Mouse (Mus musculus) erythroblast, embryonic 14.5 days (primary cell): ENCODE data around the gene Prkca.

Experiments
- GATA1 ChIP-seq: IDR thresholded peaks from 2 replicates; pipeline ENCODE4 v1.6.1; 2012; ENCODE audit warnings: low read length, inconsistent platforms, mixed read lengths
- TAL1 ChIP-seq: IDR thresholded peaks from 3 replicates; pipeline ENCODE4 v1.6.1; 2012; ENCODE audit warnings: low read length, inconsistent platforms, mixed read lengths

DNA sequence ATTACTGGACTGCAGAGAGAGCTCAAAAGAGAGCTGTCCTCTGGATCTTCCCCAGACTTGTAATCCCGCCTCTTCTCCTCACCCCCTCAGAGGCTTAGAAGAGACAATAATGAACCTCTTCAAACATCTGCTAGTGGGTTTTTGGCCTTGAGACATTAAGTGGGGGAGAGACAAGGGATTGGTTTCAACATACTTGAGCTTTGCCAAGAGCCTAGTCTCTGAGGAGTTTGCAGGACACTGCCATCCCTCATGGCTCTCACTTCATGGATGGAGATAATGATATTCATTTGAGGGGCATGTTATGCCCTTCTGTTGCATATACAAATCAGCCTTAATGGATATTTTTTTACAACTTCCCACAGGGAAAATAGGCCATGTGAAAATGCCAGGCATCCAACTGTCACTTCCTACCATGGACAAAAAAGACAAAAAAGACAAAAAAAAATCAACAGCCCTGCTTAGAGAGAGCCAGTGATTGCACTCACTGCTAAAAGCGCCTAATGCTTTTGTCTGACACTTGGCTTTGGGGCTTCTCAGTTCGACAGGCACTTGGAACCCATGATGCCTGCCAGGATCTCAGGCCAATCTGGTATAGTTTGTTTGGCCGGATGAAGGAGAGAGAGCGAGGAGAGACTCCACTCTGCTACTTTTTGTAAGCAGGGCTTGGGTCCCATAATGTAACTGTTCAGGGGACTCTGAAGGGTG is 263.6 kb downstream of the Prkca start:
- TF ChIP-seq TAL1 (no peak), GATA1 (no peak)
